Mouse (Mus musculus): ENCODE results near the gene Gm11756. TPM values are rescaled to one million over a fixed set of nuclear protein-coding genes. Genes with fewer than 3 reads are reported as not detected.
"Not testable (repeated sequence)": the region's sequence is repeated elsewhere in the genome, so short reads cannot be mapped to it uniquely, and the experiment has no call there.

Gene Gm11756
- polyA plus RNA-seq (2012; rRNA removed) = not detected in 2 replicates

DNA sequence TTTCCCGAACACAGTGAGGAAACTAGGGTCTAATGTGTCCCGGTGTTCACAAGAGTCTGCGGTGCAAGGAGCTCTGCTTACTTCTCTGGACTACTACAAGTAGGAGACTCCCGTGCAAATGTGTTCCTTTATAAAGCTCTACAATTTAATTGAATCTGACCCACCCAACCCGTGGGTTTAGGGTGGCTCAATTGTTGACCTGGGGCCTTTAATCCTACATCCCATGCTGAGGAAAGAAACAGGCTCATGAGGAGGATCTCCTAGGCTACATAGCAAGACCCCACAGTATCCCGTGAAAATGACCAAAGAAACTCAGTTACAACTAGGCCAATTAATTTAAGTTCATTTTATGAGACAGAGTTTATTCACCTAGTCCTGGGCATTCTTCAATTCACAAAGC, at the start of gene Gm11756:
TSS of gene Gm11756 (minus strand) at position 101 of the 400 bp plus-strand sequence.
- H3K27ac ChIP-seq (ENCODE audit: insufficient read depth, low read length); H3K4me1 ChIP-seq (ENCODE audit: control insufficient read depth, insufficient read depth, insufficient read length); H3K27me3 ChIP-seq (ENCODE audit: control insufficient read depth, insufficient read depth, low read length); H3K4me3 ChIP-seq (ENCODE audit: extremely low read depth, insufficient read depth, insufficient read length); H3K36me3 ChIP-seq (ENCODE audit: control insufficient read depth, insufficient read depth, low read length); DNase-seq (ENCODE audit: low read depth in 1 of 2, low spot score in 2 of 2): not testable (repeated sequence)
- WGBS = 88% methylated on average over 6 of the region's 6 CpGs

DNA sequence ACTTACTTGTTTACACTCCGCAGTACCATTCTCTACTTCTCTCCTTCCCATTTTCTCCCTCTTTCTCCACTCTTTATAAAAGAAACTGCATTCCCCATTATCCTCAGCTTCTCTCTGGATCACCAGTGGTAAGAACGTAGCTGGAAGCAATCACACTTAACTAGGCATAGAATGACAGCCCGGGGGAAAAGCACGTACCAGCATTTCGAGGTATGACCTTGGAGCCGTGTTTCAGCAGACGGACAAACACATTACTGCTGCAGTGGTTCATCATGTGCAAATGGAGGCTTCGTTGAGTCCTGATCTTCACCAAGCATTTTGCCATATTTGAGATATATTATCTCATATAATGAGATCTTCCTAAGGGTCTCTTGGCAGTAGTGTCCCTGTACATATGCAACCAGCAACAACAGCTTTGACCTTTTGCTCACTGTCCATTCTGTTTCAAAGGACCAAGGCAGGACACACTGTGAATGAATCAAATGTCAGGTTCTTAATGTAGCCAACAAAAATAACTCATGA, 29.9 kb upstream of the Gm11756 start, which contains the start of gene 2310002L09Rik:
TSS of gene 2310002L09Rik (minus strand) at position 472 of the 522 bp plus-strand sequence.
- Histone ChIP-seq H3K4me3 (ENCODE audit: extremely low read depth, insufficient read depth, insufficient read length) (no peak within 1 kb of the TSS), H3K4me1 (ENCODE audit: control insufficient read depth, insufficient read depth, insufficient read length) (no peaks in the 10 kb centered on the region), H3K27me3 (ENCODE audit: control insufficient read depth, insufficient read depth, low read length) (no peaks in the 10 kb centered on the region), H3K36me3 (ENCODE audit: control insufficient read depth, insufficient read depth, low read length) (no peaks in the 10 kb centered on the region), H3K27ac (ENCODE audit: insufficient read depth, low read length) (no peak within 1 kb of the TSS)
- WGBS = 84% methylated on average over 8 of the region's 8 CpGs
- DNase-seq (ENCODE audit: low read depth in 1 of 2, low spot score in 2 of 2) = no peak
- no peak for TF ChIP-seq POLR2A (IDR thresholded peaks at IDR 0.05; ENCODE audit: low read depth, low read length)

DNA sequence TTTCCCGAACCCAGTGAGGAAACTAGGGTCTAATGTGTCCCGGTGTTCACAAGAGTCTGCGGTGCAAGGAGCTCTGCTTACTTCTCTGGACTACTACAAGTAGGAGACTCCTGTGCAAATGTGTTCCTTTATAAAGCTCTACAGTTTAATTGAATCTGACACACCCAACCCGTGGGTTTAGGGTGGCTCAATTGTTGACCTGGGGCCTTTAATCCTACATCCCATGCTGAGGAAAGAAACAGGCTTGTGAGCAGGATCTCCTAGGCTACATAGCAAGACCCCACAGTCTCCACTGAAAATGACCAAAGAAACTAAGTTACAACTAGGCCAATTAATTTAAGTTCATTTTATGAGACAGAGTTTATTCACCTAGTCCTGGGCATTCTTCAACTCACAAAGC, 14.7 kb downstream of the Gm11756 start, which contains the start of gene Gm13871:
TSS of gene Gm13871 (minus strand) at position 101 of the 400 bp plus-strand sequence.
- H3K4me1 ChIP-seq (ENCODE audit: control insufficient read depth, insufficient read depth, insufficient read length); H3K27ac ChIP-seq (ENCODE audit: insufficient read depth, low read length); H3K27me3 ChIP-seq (ENCODE audit: control insufficient read depth, insufficient read depth, low read length); H3K36me3 ChIP-seq (ENCODE audit: control insufficient read depth, insufficient read depth, low read length); DNase-seq (ENCODE audit: low read depth in 1 of 2, low spot score in 2 of 2); H3K4me3 ChIP-seq (ENCODE audit: extremely low read depth, insufficient read depth, insufficient read length): not testable (repeated sequence)
- WGBS = no CpG with 5 or more reads among the region's 4 CpGs

DNA sequence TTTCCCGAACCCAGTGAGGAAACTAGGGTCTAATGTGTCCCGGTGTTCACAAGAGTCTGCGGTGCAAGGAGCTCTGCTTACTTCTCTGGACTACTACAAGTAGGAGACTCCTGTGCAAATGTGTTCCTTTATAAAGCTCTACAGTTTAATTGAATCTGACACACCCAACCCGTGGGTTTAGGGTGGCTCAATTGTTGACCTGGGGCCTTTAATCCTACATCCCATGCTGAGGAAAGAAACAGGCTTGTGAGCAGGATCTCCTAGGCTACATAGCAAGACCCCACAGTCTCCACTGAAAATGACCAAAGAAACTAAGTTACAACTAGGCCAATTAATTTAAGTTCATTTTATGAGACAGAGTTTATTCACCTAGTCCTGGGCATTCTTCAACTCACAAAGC, 29.5 kb downstream of the Gm11756 start, which contains the start of gene Gm11757:
TSS of gene Gm11757 (minus strand) at position 101 of the 400 bp plus-strand sequence.
- not testable (repeated sequence) for DNase-seq (ENCODE audit: low read depth in 1 of 2, low spot score in 2 of 2); H3K27ac ChIP-seq (ENCODE audit: insufficient read depth, low read length); H3K4me3 ChIP-seq (ENCODE audit: extremely low read depth, insufficient read depth, insufficient read length); H3K4me1 ChIP-seq (ENCODE audit: control insufficient read depth, insufficient read depth, insufficient read length); H3K36me3 ChIP-seq (ENCODE audit: control insufficient read depth, insufficient read depth, low read length); H3K27me3 ChIP-seq (ENCODE audit: control insufficient read depth, insufficient read depth, low read length)
- no CpG with 5 or more reads among the region's 4 CpGs for WGBS

DNA sequence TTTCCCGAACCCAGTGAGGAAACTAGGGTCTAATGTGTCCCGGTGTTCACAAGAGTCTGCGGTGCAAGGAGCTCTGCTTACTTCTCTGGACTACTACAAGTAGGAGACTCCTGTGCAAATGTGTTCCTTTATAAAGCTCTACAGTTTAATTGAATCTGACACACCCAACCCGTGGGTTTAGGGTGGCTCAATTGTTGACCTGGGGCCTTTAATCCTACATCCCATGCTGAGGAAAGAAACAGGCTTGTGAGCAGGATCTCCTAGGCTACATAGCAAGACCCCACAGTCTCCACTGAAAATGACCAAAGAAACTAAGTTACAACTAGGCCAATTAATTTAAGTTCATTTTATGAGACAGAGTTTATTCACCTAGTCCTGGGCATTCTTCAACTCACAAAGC, 44.4 kb downstream of the Gm11756 start, which contains the start of gene Gm11758:
TSS of gene Gm11758 (minus strand) at position 101 of the 400 bp plus-strand sequence.
- not testable (repeated sequence) for H3K36me3 ChIP-seq (ENCODE audit: control insufficient read depth, insufficient read depth, low read length); H3K4me3 ChIP-seq (ENCODE audit: extremely low read depth, insufficient read depth, insufficient read length); H3K27me3 ChIP-seq (ENCODE audit: control insufficient read depth, insufficient read depth, low read length); DNase-seq (ENCODE audit: low read depth in 1 of 2, low spot score in 2 of 2); H3K4me1 ChIP-seq (ENCODE audit: control insufficient read depth, insufficient read depth, insufficient read length); H3K27ac ChIP-seq (ENCODE audit: insufficient read depth, low read length)
- no CpG with 5 or more reads among the region's 4 CpGs for WGBS

Other genes starting within 250 kb of the Gm11756 start
- not detected in 2 replicates for gene Gm428, start 237.2 kb downstream of the Gm11756 start, polyA plus RNA-seq (2012; rRNA removed)
- 0.02 and 0.11 TPM in 2 replicates for gene Rasef, start 129.8 kb downstream of the Gm11756 start, polyA plus RNA-seq (2012; rRNA removed)
- gene Gm11758, start 44.5 kb downstream of the Gm11756 start, polyA plus RNA-seq (2012; rRNA removed) = not detected in 2 replicates
- gene Gm11757, start 29.6 kb downstream of the Gm11756 start, polyA plus RNA-seq (2012; rRNA removed) = not detected in 2 replicates
- gene Gm13871, start 14.8 kb downstream of the Gm11756 start, polyA plus RNA-seq (2012; rRNA removed) = not detected in 2 replicates
- gene 2310002L09Rik, start 30.1 kb upstream of the Gm11756 start, polyA plus RNA-seq (2012; rRNA removed) = not detected in 2 replicates
- gene Frmd3, start 92.7 kb upstream of the Gm11756 start, polyA plus RNA-seq (2012; rRNA removed) = 0.05 and 0.12 TPM in 2 replicates